Comparison of ENCODE assay signal across 8 mouse cellular contexts in the genomic region with DNA sequence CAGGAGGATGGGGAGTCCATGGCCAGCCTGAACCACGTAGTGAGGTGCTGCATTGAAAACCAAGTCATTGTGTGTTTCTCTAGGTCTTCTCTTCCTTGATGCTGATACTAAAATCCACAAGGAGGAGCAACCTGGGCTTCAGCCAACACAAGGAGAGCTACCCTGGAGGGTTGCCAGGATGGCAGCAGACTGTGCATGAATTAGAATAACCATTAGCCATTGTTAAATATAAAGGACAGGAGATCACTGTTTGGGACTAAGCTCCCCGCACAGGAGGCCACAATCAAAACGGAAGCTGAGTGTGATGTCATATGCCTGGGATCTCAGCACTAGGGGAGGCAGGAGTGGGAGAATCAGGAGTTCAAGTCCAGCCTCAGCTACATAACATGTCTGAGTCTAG. TPM values are rescaled to one million over a fixed set of nuclear protein-coding genes. Genes with fewer than 3 reads are reported as not detected.
DNase-seq lines count a peak whose midpoint lies in the region; ATAC-seq and TF ChIP-seq lines count a peak whose summit lies in the region.

No protein-coding gene starts in this region.

- peaks cover 8% of the 10 kb centered on the region for H3K4me1 ChIP-seq in heart, embryonic 12.5 days (replicated peaks)
- no peaks in the 10 kb centered on the region for H3K4me1 ChIP-seq in kidney, adult 2 months (ENCODE audit: control insufficient read depth, insufficient read depth, low read length)

- no peak overlapping the region for H3K27ac ChIP-seq in heart, embryonic 12.5 days (ENCODE audit: poor library complexity, severe bottlenecking)
- no peak overlapping the region for H3K27ac ChIP-seq in kidney, adult 2 months (ENCODE audit: insufficient read depth, low read depth, low read length)

- no peaks in the 10 kb centered on the region for H3K36me3 ChIP-seq in heart, embryonic 12.5 days
- no peaks in the 10 kb centered on the region for H3K36me3 ChIP-seq in kidney, adult 2 months (ENCODE audit: control insufficient read depth, insufficient read depth, low read length)

- H3K27me3 ChIP-seq in heart, embryonic 12.5 days (replicated peaks): peaks cover 13% of the 10 kb centered on the region; the same call in 1 of the 2 replicates
- no peaks in the 10 kb centered on the region for H3K27me3 ChIP-seq in kidney, adult 2 months (replicated peaks; ENCODE audit: control insufficient read depth, insufficient read depth, low read length)

- TF ChIP-seq POLR2A in kidney, adult 2 months (IDR thresholded peaks at IDR 0.05; ENCODE audit: low read depth, low read length): no peak

- DNase-seq in heart, adult 18-20 months: peak; percentile 36 to 56
- peak; percentile 29 for DNase-seq in urinary bladder, postnatal 14 days (ENCODE audit: low spot score)
- DNase-seq in urinary bladder, postnatal 4 days (ENCODE audit: low spot score in 2 of 2): no peak
- peak; percentile 77 for DNase-seq in kidney, adult 2 months
- no peak for DNase-seq in thymus, postnatal 25 days
- DNase-seq in thymus, postnatal 36 days: no peak

- H3K9ac ChIP-seq in heart, embryonic 12.5 days: no peak overlapping the region

- 35% methylated on average over 3 of the region's 3 CpGs for WGBS in heart, embryonic 12.5 days
- 30% methylated on average over 3 of the region's 3 CpGs for WGBS in kidney, adult 2 months

- ATAC-seq in heart, embryonic 12.5 days (ENCODE audit: insufficient number of reproducible peaks, low FRiP score): no peak
- no peak for ATAC-seq in megakaryocyte progenitor cell, adult 5-6 weeks (replicated peaks; ENCODE audit: poor library complexity)

- no peak for TF ChIP-seq CTCF in kidney, adult 2 months (conservative IDR thresholded peaks at IDR 0.05; ENCODE audit: insufficient read depth, insufficient read length, low read depth, low read length)

- no peaks in the 10 kb centered on the region for H3K9me3 ChIP-seq in heart, embryonic 12.5 days (replicated peaks)

- no peak overlapping the region for H3K4me2 ChIP-seq in heart, embryonic 12.5 days

- H3K4me3 ChIP-seq in heart, embryonic 12.5 days: no peak overlapping the region
- H3K4me3 ChIP-seq in kidney, adult 2 months (ENCODE audit: insufficient read depth, low read depth, low read length): no peak overlapping the region

RNA-seq across cellular contexts. Expression of gene Pik3cb, which starts 13.2 kb away (rescaled TPM):
- total RNA-seq in heart, adult 18-20 months (2021): 10 to 100 TPM in 1 of 2 experiments, 1 to 10 TPM in 1; 9.4 to 10.7 TPM
- polyA plus RNA-seq in heart, embryonic 12.5 days (2016; fragmentation: Nextera tagmentation; extraction: Ambion mirVana): 2.5 and 3.3 TPM in 2 replicates
- polyA plus RNA-seq in kidney, adult 2 months (2012; rRNA removed): 7.3 and 7.4 TPM in 2 replicates
- total RNA-seq in megakaryocyte progenitor cell, adult 5-6 weeks (2015): 12.3 and 13.5 TPM in 2 replicates
- 4.6 and 5.3 TPM in 2 replicates for total RNA-seq in megakaryocyte progenitor cell, adult 5-6 weeks (2017)

Comparison
In these comparisons a context has a peak if more than half of its experiments do, and no peak if none do; other contexts are left out.
1. DNase-seq: peak in heart, adult 18-20 months (2 of 2), urinary bladder, postnatal 14 days (single experiment) and kidney, adult 2 months (single experiment); none in urinary bladder, postnatal 4 days (0 of 2), thymus, postnatal 25 days (single experiment) and thymus, postnatal 36 days (0 of 2).